Mouse (Mus musculus) forebrain, embryonic 16.5 days (tissue): ENCODE data around the gene Foxp1. TPM values are rescaled to one million over a fixed set of nuclear protein-coding genes. Genes with fewer than 3 reads are reported as not detected.

Source experiments
- ATAC-seq: fragments of 200-750 bp; cut with Nextera tagmentation; 2 replicates; pipeline ENCODE4 v1.8.0; 2017; ENCODE audit warnings: mild to moderate bottlenecking, moderate library complexity
- H3K27ac ChIP-seq: fragments of 300-500 bp; sonication (generic); 2 replicates; pipeline ENCODE4 v1.5.1; 2014; ENCODE audit warnings: low read length, control low read depth
- H3K27me3 ChIP-seq: fragments of 300-500 bp; sonication (generic); replicated peaks from 2 replicates; pipeline ENCODE4 v1.6.1; 2014; ENCODE audit warnings: low read length; ENCODE audit not compliant: control insufficient read depth, insufficient read depth
- H3K36me3 ChIP-seq: fragments of 300-500 bp; sonication (generic); 2 replicates; pipeline ENCODE4 v1.6.1; 2014; ENCODE audit not compliant: control insufficient read depth, insufficient read depth
- H3K4me1 ChIP-seq: fragments of 300-500 bp; sonication (generic); replicated peaks from 2 replicates; pipeline ENCODE4 v1.6.1; 2014; ENCODE audit warnings: low read length; ENCODE audit not compliant: control insufficient read depth, insufficient read depth
- H3K4me2 ChIP-seq: fragments of 300-500 bp; sonication (generic); 2 replicates; pipeline ENCODE4 v1.6.1; 2014; ENCODE audit warnings: mild to moderate bottlenecking, low read length, control low read depth
- H3K4me3 ChIP-seq: fragments of 300-500 bp; sonication (generic); replicated peaks from 2 replicates; pipeline ENCODE4 v1.5.1; 2014; ENCODE audit warnings: mild to moderate bottlenecking, low read length, control low read depth
- H3K9ac ChIP-seq: fragments of 300-500 bp; sonication (generic); replicated peaks from 2 replicates; pipeline ENCODE4 v1.6.1; 2014; ENCODE audit warnings: low read depth, low read length, control low read depth
- H3K9me3 ChIP-seq: fragments of 300-500 bp; sonication (generic); 2 replicates; pipeline ENCODE4 v1.6.1; 2016; ENCODE audit warnings: low read length; ENCODE audit not compliant: control insufficient read depth
- WGBS: fragments of 180-500 bp; shearing (Covaris S2); extraction: QIAGEN DNeasy Blood & Tissue Kit; methylation state at CpG from one replicate; pipeline ENCODE4 v1.1.7; 2014; 5-methylcytosine and 5-hydroxymethylcytosine counted together
- polyA plus RNA-seq: library from polyadenylated mRNA; unstranded; fragments of >200 nt; fragmentation: Nextera tagmentation; extraction: Ambion mirVana; gene quantifications from 2 replicates; pipeline ENCODE4 v1.2.1, GENCODE M21; 2015

Foxp1 gene
- polyA plus RNA-seq, 1 experiment from 2014 or later: 123 TPM

GRCm38 (mm10) chr6:99056379-99056778 is 466.1 kb downstream of the Foxp1 start:
- WGBS: 89% methylated on average over 2 of the region's 2 CpGs
- Histone ChIP-seq H3K36me3 (no peaks in the 10 kb centered on the region), H3K4me1 (no peaks in the 10 kb centered on the region), H3K4me2 (no peak overlapping the region), H3K4me3 (no peak overlapping the region), H3K9me3 (no peaks in the 10 kb centered on the region), H3K9ac (no peak overlapping the region), H3K27ac (no peak overlapping the region), H3K27me3 (no peaks in the 10 kb centered on the region)
- ATAC-seq: no peak

GRCm38 (mm10) chr6:99053998-99054397 is 468.5 kb downstream of the Foxp1 start:
- H3K4me2 ChIP-seq: no peak overlapping the region
- no peak overlapping the region for H3K4me3 ChIP-seq
- no peaks in the 10 kb centered on the region for H3K27me3 ChIP-seq
- no peak overlapping the region for H3K27ac ChIP-seq
- no peaks in the 10 kb centered on the region for H3K9me3 ChIP-seq
- H3K4me1 ChIP-seq: no peaks in the 10 kb centered on the region
- H3K9ac ChIP-seq: no peak overlapping the region
- H3K36me3 ChIP-seq: no peaks in the 10 kb centered on the region
- WGBS: 93% methylated on average over 2 of the region's 2 CpGs
- ATAC-seq: no peak

GRCm38 (mm10) chr6:99053111-99053510 is 469.4 kb downstream of the Foxp1 start:
- H3K9ac ChIP-seq: no peak overlapping the region
- 87% methylated on average over 7 of the region's 7 CpGs for WGBS
- H3K36me3 ChIP-seq: no peaks in the 10 kb centered on the region
- no peaks in the 10 kb centered on the region for H3K9me3 ChIP-seq
- H3K4me1 ChIP-seq: no peaks in the 10 kb centered on the region
- H3K4me3 ChIP-seq: no peak overlapping the region
- H3K4me2 ChIP-seq: no peak overlapping the region
- H3K27me3 ChIP-seq: no peaks in the 10 kb centered on the region
- ATAC-seq: no peak
- H3K27ac ChIP-seq: no peak overlapping the region

DNA sequence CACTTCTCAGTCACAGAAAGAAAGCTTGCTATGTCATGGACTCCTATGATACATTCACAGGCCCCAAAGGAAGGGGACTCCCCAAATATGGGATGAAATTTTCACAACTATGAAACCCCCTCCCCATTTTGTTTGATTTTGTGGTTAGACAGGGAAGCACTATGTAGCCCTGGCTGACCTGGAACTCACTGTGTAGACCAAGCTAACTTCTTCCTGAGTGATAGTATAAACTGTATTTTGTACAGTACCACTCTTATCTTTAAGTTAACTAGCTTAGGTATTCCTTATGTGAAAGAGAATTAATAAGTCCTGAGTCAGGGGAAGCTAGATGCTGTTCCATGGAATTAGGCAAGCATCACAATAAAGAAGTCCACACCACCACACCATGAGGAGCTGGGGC is 470.8 kb downstream of the Foxp1 start:
- H3K27ac ChIP-seq: no peak overlapping the region
- H3K36me3 ChIP-seq: no peaks in the 10 kb centered on the region
- no peak overlapping the region for H3K4me3 ChIP-seq
- no peak overlapping the region for H3K4me2 ChIP-seq
- no peaks in the 10 kb centered on the region for H3K27me3 ChIP-seq
- H3K4me1 ChIP-seq: no peaks in the 10 kb centered on the region
- H3K9me3 ChIP-seq: no peaks in the 10 kb centered on the region
- no peak overlapping the region for H3K9ac ChIP-seq
- no peak for ATAC-seq

DNA sequence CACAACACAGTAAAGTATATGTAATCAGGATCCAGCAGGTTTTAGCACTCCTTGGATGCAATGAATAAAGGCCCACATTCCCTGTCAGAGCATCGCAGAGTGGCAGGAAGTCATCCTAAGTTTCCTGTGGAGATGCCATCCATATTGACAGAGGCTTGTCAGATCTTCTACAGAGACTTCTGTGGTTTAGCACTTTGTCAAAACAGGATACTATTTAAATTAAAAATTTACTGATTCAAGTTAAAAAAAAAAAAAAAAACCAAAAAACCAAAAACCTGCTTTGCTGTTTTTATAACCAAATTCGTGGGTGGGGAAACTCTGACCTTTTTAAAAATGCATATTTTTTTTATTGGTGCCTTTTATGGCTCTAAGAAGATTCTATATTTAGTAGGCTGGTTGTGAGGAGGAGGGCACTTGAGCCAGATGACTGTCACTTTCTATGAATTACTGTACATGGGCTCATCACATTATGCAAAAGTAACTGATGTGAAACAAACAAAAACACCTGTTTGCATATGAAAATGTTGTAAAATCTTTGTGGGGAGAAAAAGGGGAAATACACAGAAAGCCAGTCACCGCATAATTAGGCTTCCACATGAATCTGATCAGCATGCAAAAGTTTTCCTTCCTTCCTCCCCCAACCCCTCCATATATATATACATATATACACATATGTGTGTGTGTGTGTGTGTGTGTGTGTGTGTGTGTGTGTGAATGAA is 472.1 kb downstream of the Foxp1 start:
- no peak overlapping the region for H3K9ac ChIP-seq
- H3K9me3 ChIP-seq: no peaks in the 10 kb centered on the region
- no peak overlapping the region for H3K4me3 ChIP-seq
- H3K4me1 ChIP-seq: no peaks in the 10 kb centered on the region
- no peak overlapping the region for H3K4me2 ChIP-seq
- no peaks in the 10 kb centered on the region for H3K36me3 ChIP-seq
- H3K27ac ChIP-seq: no peak overlapping the region
- WGBS: 87% methylated on average over 3 of the region's 3 CpGs
- H3K27me3 ChIP-seq: no peaks in the 10 kb centered on the region
- no peak for ATAC-seq

- no peaks in the 10 kb centered on the region for H3K36me3 ChIP-seq
- H3K4me3 ChIP-seq: no peak overlapping the region
- no peak overlapping the region for H3K9ac ChIP-seq
- H3K4me1 ChIP-seq: no peaks in the 10 kb centered on the region
- no peak overlapping the region for H3K27ac ChIP-seq
- no peaks in the 10 kb centered on the region for H3K27me3 ChIP-seq
- no peak for ATAC-seq
- H3K9me3 ChIP-seq: no peaks in the 10 kb centered on the region
- no peak overlapping the region for H3K4me2 ChIP-seq
- 72% methylated on average over 5 of the region's 5 CpGs for WGBS
These were observed 475.2 kb downstream of the Foxp1 start for GRCm38 (mm10) chr6:99047322-99047721.

DNA sequence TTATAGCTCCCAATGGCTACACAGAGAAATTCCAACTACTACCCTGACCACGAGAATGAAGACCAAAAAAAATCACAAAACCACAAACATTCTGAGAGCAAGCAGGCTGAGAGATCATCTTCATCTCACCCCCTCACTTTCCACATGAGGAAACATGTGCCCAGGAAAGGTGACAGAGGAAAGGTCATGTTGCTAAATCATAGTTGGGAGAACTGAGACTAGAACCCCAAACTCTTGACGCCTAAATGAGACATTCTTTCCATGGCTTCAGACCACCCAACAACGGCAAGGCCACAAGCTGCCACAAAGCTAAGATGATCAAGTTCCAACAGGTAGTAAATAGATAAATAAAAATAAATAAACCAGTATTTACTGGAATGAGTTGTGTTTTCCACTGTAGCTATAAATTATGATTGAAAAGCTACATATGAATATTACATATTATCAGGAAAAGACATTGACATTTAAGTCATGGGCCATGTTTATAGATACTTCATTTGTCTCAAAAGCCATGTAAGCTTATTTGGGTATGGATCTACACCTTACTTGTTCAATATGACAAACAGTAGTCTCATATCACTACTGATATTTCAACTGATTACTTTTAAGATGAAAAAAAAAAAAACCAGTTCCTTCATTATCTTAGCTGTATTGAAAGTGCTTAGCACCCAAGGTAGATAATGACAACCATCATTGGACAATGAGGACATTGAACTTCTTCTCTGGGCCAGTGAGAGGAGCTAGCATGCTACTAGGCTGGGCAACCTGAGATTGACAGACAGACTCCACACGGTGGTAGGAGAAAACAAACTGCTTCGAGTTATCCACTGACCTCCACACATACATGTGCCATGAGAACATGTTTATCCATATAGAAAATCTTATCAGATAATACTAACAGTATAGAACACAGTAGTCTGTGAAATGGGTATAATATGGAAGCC is 476.4 kb downstream of the Foxp1 start:
- H3K4me1 ChIP-seq: no peaks in the 10 kb centered on the region
- H3K27me3 ChIP-seq: no peaks in the 10 kb centered on the region
- H3K4me2 ChIP-seq: no peak overlapping the region
- WGBS: 90% methylated on average over 5 of the region's 5 CpGs
- no peak overlapping the region for H3K27ac ChIP-seq
- H3K4me3 ChIP-seq: no peak overlapping the region
- H3K9me3 ChIP-seq: no peaks in the 10 kb centered on the region
- no peaks in the 10 kb centered on the region for H3K36me3 ChIP-seq
- no peak overlapping the region for H3K9ac ChIP-seq
- ATAC-seq: no peak

DNA sequence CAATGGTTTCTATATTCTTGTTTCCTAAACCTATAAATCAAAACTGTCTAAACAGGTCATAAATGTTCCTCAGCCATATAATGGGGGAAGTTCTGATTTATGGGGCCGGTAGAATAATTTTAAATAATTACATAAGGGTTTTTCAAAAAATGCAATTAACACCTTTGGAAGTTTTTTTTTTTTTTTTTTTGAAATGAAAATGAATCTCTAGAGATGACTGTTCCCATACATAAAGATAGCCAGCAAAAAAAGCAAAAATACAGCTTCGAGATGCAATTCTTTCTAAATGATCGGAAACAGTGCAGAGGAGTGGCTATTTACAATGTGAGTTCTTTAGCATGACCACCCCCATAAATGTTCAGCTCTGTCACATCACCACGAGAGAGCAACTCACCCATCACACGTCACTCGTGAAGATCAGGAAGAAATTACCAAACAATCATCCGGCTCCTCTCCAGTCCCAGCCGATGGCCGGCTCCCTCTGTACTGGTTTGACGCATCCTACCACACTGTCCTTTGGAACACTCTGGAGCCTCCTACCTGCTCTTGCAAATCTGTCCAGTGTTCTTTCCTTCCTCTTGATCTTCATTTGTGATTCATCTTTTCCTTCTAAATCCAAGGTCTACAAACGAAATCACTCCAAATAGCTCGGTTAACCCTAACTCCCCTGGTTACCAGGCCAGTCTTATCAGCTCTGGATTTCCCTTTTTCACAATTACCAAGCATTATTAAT is 478.4 kb downstream of the Foxp1 start:
- H3K9ac ChIP-seq: no peak overlapping the region
- H3K27ac ChIP-seq: no peak overlapping the region
- H3K4me3 ChIP-seq: no peak overlapping the region
- no peaks in the 10 kb centered on the region for H3K4me1 ChIP-seq
- 92% methylated on average over 12 of the region's 12 CpGs for WGBS
- ATAC-seq: no peak
- H3K36me3 ChIP-seq: no peaks in the 10 kb centered on the region
- H3K27me3 ChIP-seq: no peaks in the 10 kb centered on the region
- H3K9me3 ChIP-seq: no peaks in the 10 kb centered on the region
- no peak overlapping the region for H3K4me2 ChIP-seq

DNA sequence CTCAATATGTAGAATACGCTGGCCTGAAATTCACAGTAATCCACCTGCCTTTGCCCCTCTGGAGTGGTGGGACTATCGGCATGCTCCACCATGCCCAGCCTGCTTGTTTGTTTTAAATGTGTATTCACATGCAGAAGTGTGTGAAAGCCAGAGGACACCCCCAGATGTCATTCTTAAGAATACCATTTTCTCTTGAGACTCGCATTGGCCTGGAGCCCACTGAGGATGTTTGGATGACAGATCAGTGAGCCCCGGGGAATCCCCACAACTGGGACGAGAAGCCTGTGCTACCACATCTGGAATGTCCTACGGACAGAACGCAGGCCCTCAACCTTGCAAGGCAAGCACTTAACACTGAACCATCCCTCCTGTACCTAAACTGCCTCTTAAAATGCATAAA is 479.3 kb downstream of the Foxp1 start:
- no peak overlapping the region for H3K27ac ChIP-seq
- H3K27me3 ChIP-seq: no peaks in the 10 kb centered on the region
- 82% methylated on average over 7 of the region's 7 CpGs for WGBS

More for the DNA sequence above, 479.3 kb downstream of the Foxp1 start:
- no peaks in the 10 kb centered on the region for H3K9me3 ChIP-seq
- no peak for ATAC-seq
- no peak overlapping the region for H3K4me3 ChIP-seq
- H3K4me1 ChIP-seq: no peaks in the 10 kb centered on the region
- H3K36me3 ChIP-seq: no peaks in the 10 kb centered on the region
- H3K4me2 ChIP-seq: no peak overlapping the region
- no peak overlapping the region for H3K9ac ChIP-seq
